Mouse (Mus musculus) liver, postnatal 0 days (tissue): ENCODE data around the gene Mrps6. TPM values are rescaled to one million over a fixed set of nuclear protein-coding genes. Genes with fewer than 3 reads are reported as not detected.
A peak's percentile ranks its signal among the peaks of the same experiment; 100 is the strongest.

ENCODE experiments used
- ATAC-seq: fragments of 200-750 bp; cut with Nextera tagmentation; 2 replicates; pipeline ENCODE4 v1.8.0; 2017; ENCODE audit warnings: mild to moderate bottlenecking, moderate library complexity
- DNase-seq: peaks from one replicate; pipeline ENCODE4 v3.0.0-alpha.2; 2016
- H3K27ac ChIP-seq: fragments of 300-500 bp; sonication (generic); 2 replicates; pipeline ENCODE4 v1.5.1; 2014; ENCODE audit warnings: antibody characterized with exemption, moderate library complexity, mild to moderate bottlenecking, low read depth
- H3K27me3 ChIP-seq: fragments of 300-500 bp; sonication (generic); 2 replicates; pipeline ENCODE4 v1.6.1; 2014; ENCODE audit warnings: low read length, control low read depth, mixed read lengths; ENCODE audit not compliant: insufficient read depth
- H3K36me3 ChIP-seq: fragments of 300-500 bp; sonication (generic); replicated peaks from 2 replicates; pipeline ENCODE4 v1.6.1; 2014; ENCODE audit warnings: mild to moderate bottlenecking, control low read depth, low read length, moderate library complexity, mixed read lengths; ENCODE audit not compliant: insufficient read depth
- H3K4me1 ChIP-seq: fragments of 300-500 bp; sonication (generic); 2 replicates; pipeline ENCODE4 v1.6.1; 2014; ENCODE audit warnings: antibody characterized with exemption, mild to moderate bottlenecking, control low read depth; ENCODE audit not compliant: insufficient read depth
- H3K4me2 ChIP-seq: fragments of 300-500 bp; sonication (generic); 2 replicates; pipeline ENCODE4 v1.6.1; 2014; ENCODE audit warnings: low read depth, mild to moderate bottlenecking, low read length, moderate library complexity, mixed read lengths
- H3K4me3 ChIP-seq: fragments of 300-500 bp; sonication (generic); 2 replicates; pipeline ENCODE4 v1.5.1; 2014; ENCODE audit warnings: low read depth, low read length
- H3K9ac ChIP-seq: fragments of 300-500 bp; sonication (generic); replicated peaks from 2 replicates; pipeline ENCODE4 v1.6.1; 2014; ENCODE audit warnings: mild to moderate bottlenecking, moderate library complexity
- H3K9me3 ChIP-seq: fragments of 300-500 bp; sonication (generic); 2 replicates; pipeline ENCODE4 v1.6.1; 2016; ENCODE audit warnings: mild to moderate bottlenecking, control low read depth, low read length, mixed read lengths
- CTCF ChIP-seq: sonication (generic); IDR thresholded peaks from 2 replicates; pipeline ENCODE4 v1.5.1; 2016; ENCODE audit warnings: antibody characterized with exemption, low read depth
- EP300 ChIP-seq: IDR thresholded peaks from 2 replicates; pipeline ENCODE4 v1.6.1; 2016; ENCODE audit warnings: antibody characterized with exemption, low read depth, mild to moderate bottlenecking
- WGBS: fragments of 180-500 bp; shearing (Covaris S2); extraction: QIAGEN DNeasy Blood & Tissue Kit; methylation state at CpG from one replicate; pipeline ENCODE4 v1.1.7; 2014; ENCODE audit not compliant: insufficient replicate concordance; 5-methylcytosine and 5-hydroxymethylcytosine counted together
- polyA plus RNA-seq: library from polyadenylated mRNA; unstranded; fragments of >200 nt; fragmentation: Nextera tagmentation; extraction: Ambion mirVana; gene quantifications from 2 replicates; pipeline ENCODE4 v1.2.1, GENCODE M21; 2015

Mrps6 gene
- polyA plus RNA-seq, 1 experiment from 2014 or later: 41.4 TPM

- ATAC-seq: no peak
- H3K9me3 ChIP-seq: peaks cover 4% of the 10 kb centered on the region; the same call in 1 of the 2 replicates
- no peaks in the 10 kb centered on the region for H3K4me1 ChIP-seq
- no peak for DNase-seq
- H3K4me2 ChIP-seq: no peak overlapping the region
- H3K27me3 ChIP-seq: no peaks in the 10 kb centered on the region
- no peak for TF ChIP-seq CTCF
- no peak for TF ChIP-seq EP300
- H3K36me3 ChIP-seq: no peaks in the 10 kb centered on the region
- no peak overlapping the region for H3K9ac ChIP-seq
- no peak overlapping the region for H3K4me3 ChIP-seq
- 47% methylated on average over 4 of the region's 4 CpGs for WGBS
- H3K27ac ChIP-seq: no peak overlapping the region
These were observed 69.2 kb downstream of the Mrps6 start for GRCm38 (mm10) chr16:92127226-92127625.

- Histone ChIP-seq H3K4me1 (no peaks in the 10 kb centered on the region), H3K27ac (no peak overlapping the region), H3K36me3 (no peaks in the 10 kb centered on the region), H3K9me3 (peaks cover 4% of the 10 kb centered on the region; the same call in 1 of the 2 replicates), H3K27me3 (no peaks in the 10 kb centered on the region), H3K4me3 (no peak overlapping the region), H3K4me2 (no peak overlapping the region), H3K9ac (no peak overlapping the region)
- 70% methylated on average over 5 of the region's 5 CpGs for WGBS
- DNase-seq (no peak), ATAC-seq (no peak)
- TF ChIP-seq EP300: no peak
- no peak for TF ChIP-seq CTCF
These were observed 69.6 kb downstream of the Mrps6 start for GRCm38 (mm10) chr16:92127666-92128065.

- no peaks in the 10 kb centered on the region for H3K9me3 ChIP-seq
- no peaks in the 10 kb centered on the region for H3K36me3 ChIP-seq
- H3K9ac ChIP-seq: no peak overlapping the region
- DNase-seq (no peak), ATAC-seq (no peak)
- H3K4me2 ChIP-seq: no peak overlapping the region
- no peaks in the 10 kb centered on the region for H3K4me1 ChIP-seq
- no peak overlapping the region for H3K4me3 ChIP-seq
- H3K27ac ChIP-seq: no peak overlapping the region
- WGBS: 75% methylated on average over 8 of the region's 8 CpGs
- TF ChIP-seq EP300: no peak
- no peak for TF ChIP-seq CTCF
- no peaks in the 10 kb centered on the region for H3K27me3 ChIP-seq
These were observed 71.8 kb downstream of the Mrps6 start for GRCm38 (mm10) chr16:92129843-92130242.

DNA sequence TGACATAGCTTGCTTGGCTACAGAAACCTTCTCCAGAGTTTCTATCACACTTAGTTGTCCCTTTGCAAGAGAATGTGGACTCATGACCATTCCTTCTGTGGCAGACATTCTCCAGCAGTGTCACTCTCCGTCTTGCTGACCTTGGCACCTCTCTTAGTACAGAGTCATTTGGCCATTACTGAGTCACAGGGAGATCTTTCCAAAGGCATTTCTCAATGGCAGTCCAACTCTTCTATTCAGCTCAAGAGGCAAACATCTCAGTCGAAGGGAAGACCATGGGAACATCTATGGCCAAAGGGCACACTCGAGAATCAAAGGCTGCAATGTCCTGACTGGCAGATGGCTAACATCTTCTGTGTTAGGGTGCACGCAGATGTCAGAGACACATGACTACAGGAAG lies 74.4 kb downstream of the Mrps6 start:
- WGBS: 73% methylated on average over 4 of the region's 4 CpGs
- no peak for ATAC-seq

GRCm38 (mm10) chr16:92134148-92134764 lies 76.2 kb downstream of the Mrps6 start:
- no peak for DNase-seq
- H3K36me3 ChIP-seq: no peaks in the 10 kb centered on the region
- H3K9me3 ChIP-seq: no peaks in the 10 kb centered on the region
- H3K4me3 ChIP-seq: no peak overlapping the region
- TF ChIP-seq EP300 (no peak), CTCF (no peak)
- no peak overlapping the region for H3K4me2 ChIP-seq
- H3K27me3 ChIP-seq: no peaks in the 10 kb centered on the region
- no peaks in the 10 kb centered on the region for H3K4me1 ChIP-seq
- ATAC-seq: no peak
- WGBS: 78% methylated on average over 11 of the region's 11 CpGs
- H3K9ac ChIP-seq: no peak overlapping the region
- H3K27ac ChIP-seq: no peak overlapping the region

More for the DNA sequence above, 74.4 kb downstream of the Mrps6 start:
- no peak for DNase-seq
- no peaks in the 10 kb centered on the region for H3K4me1 ChIP-seq
- no peaks in the 10 kb centered on the region for H3K27me3 ChIP-seq
- no peak for TF ChIP-seq CTCF
- no peak for TF ChIP-seq EP300
- no peak overlapping the region for H3K27ac ChIP-seq
- H3K9me3 ChIP-seq: no peaks in the 10 kb centered on the region
- no peak overlapping the region for H3K4me2 ChIP-seq
- no peaks in the 10 kb centered on the region for H3K36me3 ChIP-seq
- no peak overlapping the region for H3K4me3 ChIP-seq
- H3K9ac ChIP-seq: no peak overlapping the region

DNA sequence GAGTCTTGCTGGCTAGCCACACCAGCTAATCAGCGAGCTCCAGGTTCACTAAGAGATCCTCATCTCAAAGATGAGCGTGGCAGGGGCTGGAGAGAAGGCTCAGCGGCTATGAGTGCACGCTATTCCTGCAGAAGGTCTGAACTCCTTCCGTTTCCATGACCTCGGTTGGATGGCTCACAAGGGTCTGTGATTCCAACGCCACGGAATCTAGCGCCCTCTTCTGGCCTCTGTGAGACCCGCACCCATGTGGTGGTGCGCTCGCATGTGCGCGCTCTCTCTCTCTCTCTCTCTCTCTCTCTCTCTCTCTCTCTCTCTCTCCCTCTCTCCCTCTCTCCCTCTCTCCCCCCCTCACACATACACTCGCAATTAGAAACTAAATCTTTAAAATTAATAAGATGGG lies 78.2 kb downstream of the Mrps6 start:
- Histone ChIP-seq H3K4me1 (no peaks in the 10 kb centered on the region), H3K9ac (no peak overlapping the region), H3K27ac (no peak overlapping the region), H3K9me3 (no peaks in the 10 kb centered on the region), H3K36me3 (no peaks in the 10 kb centered on the region), H3K4me2 (no peak overlapping the region), H3K4me3 (no peak overlapping the region), H3K27me3 (no peaks in the 10 kb centered on the region)
- ATAC-seq (no peak), DNase-seq (no peak)
- TF ChIP-seq CTCF (peak; percentile 23), EP300 (no peak)
- WGBS: 88% methylated on average over 15 of the region's 15 CpGs
